Mouse (Mus musculus): ENCODE data around the gene Maff. TPM values are rescaled to one million over a fixed set of nuclear protein-coding genes. Genes with fewer than 3 reads are reported as not detected.

The Maff gene
- total RNA-seq, 2 experiments from 2014 or later: 3.4 to 4.0 TPM

DNA sequence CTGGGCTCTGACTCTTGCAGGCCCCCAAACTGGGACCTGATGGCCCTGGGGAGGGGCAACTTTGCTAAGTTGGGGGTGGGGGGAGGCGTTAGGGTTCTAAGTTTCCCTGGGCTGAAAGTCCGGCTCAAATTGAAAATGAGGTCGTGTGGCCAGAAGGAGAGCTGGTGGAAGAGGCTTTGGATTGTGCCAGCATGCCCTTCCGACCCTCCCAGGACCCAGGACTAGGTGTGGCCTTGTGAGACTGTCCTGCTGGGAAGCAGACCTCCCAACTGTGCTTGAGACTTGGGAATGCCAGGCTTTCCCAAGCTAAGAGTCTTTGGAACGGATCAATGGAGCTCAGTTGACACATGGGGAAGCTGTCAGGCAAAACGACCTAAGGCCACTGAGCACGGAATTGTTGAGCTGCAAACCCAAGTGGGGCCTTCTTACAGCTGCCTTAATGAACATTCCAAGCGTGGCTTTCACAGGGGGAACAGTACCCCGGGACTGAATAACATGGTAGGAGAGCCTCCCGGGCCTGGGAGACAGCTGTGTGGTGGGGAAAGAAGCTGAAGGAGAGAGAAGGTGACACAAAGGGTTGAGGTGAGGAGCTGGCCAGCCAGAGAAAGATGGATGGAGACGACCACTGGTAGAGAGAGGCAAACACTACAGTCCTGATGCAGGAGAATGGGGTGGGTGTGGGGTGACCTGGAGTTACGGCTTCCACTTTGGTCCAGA, 11.7 kb downstream of the Maff start:
- intact Hi-C loops (cut with DNase I): no loop called here

GRCm38 (mm10) chr15:79359954-79360353, 13.5 kb downstream of the Maff start:
- DNase-seq: no peak
- intact Hi-C loops (cut with DNase I): no loop called here

More for the DNA sequence above, 11.7 kb downstream of the Maff start:
- DNase-seq: no peak

GRCm38 (mm10) chr15:79360371-79360770, 13.9 kb downstream of the Maff start:
- no peak for DNase-seq
- intact Hi-C loops (cut with DNase I): no loop called here

DNA sequence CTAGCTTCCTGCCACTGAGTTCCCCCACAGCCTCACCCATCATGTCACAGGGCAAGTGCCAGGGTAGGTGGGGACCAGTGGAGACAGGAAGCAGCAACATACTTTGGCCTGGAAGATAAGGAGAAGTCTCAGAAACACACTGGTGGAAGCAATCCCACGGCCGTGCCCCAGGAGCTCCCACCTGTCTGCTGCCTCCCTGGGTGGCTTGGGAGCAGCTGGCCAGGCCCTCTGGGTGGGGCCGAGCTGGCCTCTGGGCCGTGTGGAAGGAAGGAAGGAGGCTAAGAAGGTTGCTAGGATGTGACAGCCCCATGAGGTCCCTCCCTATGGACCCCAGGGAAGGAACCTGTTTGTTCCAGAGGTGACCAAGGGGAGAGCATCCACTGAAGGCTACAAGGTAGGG, 14.6 kb downstream of the Maff start:
- intact Hi-C loops (cut with DNase I): no loop called here
- no peak for DNase-seq

DNA sequence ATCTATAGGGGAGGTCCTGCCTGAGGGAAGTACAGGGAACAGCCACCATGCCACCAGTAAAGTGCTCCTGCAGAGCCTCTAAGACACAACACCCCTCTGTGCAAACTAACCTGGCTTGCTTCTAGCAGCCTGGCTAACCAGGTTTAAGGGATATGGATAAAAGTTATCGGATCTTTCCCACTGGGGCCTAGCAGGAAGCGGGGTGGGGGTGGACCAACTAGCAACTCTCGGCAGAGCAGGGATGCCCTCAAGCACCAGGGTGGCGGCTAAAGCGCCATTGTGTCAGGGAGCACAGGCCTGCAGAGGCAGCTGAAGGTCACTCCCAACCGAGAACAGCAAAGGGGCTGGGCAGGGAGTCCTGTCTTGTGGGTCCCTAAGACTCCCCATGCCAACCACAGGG, 17.7 kb downstream of the Maff start:
- no peak for DNase-seq
- intact Hi-C loops (cut with DNase I): no loop called here

GRCm38 (mm10) chr15:79365068-79365467, 18.6 kb downstream of the Maff start:
- no peak for DNase-seq
- intact Hi-C loops (cut with DNase I): no loop called here

GRCm38 (mm10) chr15:79366402-79366801, 20.0 kb downstream of the Maff start:
- intact Hi-C loops (cut with DNase I): no loop called here
- no peak for DNase-seq

GRCm38 (mm10) chr15:79368313-79368811, 21.9 kb downstream of the Maff start:
- intact Hi-C loops (cut with DNase I): no loop called here
- peak; percentile 72 to 73 for DNase-seq

GRCm38 (mm10) chr15:79368861-79369440, 22.5 kb downstream of the Maff start:
- no peak for DNase-seq
- intact Hi-C loops (cut with DNase I): no loop called here

- intact Hi-C loops (cut with DNase I): no loop called here
- no peak for DNase-seq
Measured at GRCm38 (mm10) chr15:79369452-79370280, 23.2 kb downstream of the Maff start.

DNA sequence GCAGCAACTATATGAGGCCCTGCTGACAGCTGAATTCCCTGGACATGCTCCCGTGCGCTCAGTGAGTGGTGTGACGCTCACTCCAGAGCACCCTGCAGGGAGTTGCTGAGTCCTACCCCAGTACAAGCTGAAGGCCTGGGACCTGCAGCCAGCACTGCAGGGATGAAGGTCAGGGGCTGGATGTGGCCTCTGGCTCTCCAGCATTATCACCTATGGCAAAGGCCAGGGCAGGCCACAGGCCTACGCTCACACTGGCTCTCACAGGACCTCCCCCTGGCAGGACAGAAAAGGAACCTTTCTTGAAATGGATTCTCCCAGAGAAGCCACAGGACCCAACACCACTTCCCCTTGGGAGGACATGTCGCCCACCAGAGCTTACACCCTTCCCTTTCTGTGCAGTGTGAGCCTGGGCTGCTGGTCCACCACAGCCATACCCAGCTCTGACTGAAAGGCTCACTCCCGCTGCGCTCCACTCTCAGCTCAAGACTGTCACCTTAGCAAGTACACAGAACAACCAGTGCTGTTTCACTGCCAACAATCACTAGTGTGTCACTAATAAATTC, 23.9 kb downstream of the Maff start:
- no peak for DNase-seq

DNA sequence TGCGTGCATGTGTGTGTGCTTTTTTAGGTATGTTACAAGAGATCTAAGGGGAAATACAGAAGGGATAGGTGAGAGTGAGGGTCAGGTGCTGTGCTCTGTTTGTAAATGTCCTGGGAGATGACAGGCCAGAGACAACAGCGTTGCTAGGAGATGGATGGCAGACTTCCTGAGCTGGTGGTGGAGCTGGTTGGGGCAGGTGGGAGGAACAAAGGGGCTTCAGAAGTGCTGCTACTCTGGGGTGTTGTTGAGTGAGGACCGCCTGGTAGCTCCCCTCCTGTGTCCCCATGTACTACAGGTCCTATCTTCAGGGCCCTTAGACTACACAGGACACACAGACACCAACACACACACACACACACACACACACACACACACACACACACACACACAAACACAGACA, 28.3 kb downstream of the Maff start:
- intact Hi-C loops (cut with DNase I): loop anchor here (5.0 kb wide), 1 partner anchor 93 kb away; no protein-coding TSS in a partner anchor
- DNase-seq: no peak

More for the DNA sequence above, 23.9 kb downstream of the Maff start:
- intact Hi-C loops (cut with DNase I): no loop called here

GRCm38 (mm10) chr15:79377681-79378080, 31.3 kb downstream of the Maff start:
- intact Hi-C loops (cut with DNase I): loop anchor here (5.0 kb wide), 1 partner anchor 90 kb away; no protein-coding TSS in a partner anchor

DNA sequence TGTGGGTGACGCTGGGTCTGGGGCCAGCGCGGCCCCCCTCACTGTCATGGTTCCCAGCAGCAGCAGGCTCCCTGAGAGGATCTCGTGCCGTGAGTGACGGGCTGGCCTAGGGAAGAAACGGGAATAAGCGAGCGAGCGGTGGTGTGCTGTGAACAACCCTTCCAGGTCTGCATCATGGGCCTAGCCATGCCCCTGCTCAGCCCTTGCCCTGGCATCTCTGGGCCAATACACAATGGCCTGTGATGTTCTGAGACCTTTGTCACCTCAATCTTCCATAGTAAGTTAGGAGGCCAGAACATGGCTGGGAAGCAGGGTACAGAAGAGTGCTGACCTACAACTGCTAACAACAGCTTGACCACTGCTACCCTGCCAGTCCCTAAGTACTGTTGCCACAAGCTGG, 32.2 kb downstream of the Maff start:
- intact Hi-C loops (cut with DNase I): loop anchor here (5.0 kb wide), 1 partner anchor 89 kb away; no protein-coding TSS in a partner anchor
- no peak for DNase-seq

More at GRCm38 (mm10) chr15:79377681-79378080, 31.3 kb downstream of the Maff start:
- peak; percentile 69 to 76 for DNase-seq

GRCm38 (mm10) chr15:79379658-79380057, 33.2 kb downstream of the Maff start:
- no peak for DNase-seq
- intact Hi-C loops (cut with DNase I): loop anchor here (5.0 kb wide), 2 partner anchors 88 to 132 kb away; no protein-coding TSS in a partner anchor

- DNase-seq: peak; percentile 83 to 84
- intact Hi-C loops (cut with DNase I): loop anchor here (5.0 kb wide), 1 partner anchor 133 kb away; no protein-coding TSS in a partner anchor
Measured at GRCm38 (mm10) chr15:79380468-79381444, 34.3 kb downstream of the Maff start.

- intact Hi-C loops (cut with DNase I): loop anchor here (5.0 kb wide), 1 partner anchor 134 kb away; no protein-coding TSS in a partner anchor
- DNase-seq: no peak
Measured at GRCm38 (mm10) chr15:79381644-79382043, 35.2 kb downstream of the Maff start.

- no peak for DNase-seq
- intact Hi-C loops (cut with DNase I): no loop called here
Measured at GRCm38 (mm10) chr15:79387081-79387480, 40.7 kb downstream of the Maff start.

DNA sequence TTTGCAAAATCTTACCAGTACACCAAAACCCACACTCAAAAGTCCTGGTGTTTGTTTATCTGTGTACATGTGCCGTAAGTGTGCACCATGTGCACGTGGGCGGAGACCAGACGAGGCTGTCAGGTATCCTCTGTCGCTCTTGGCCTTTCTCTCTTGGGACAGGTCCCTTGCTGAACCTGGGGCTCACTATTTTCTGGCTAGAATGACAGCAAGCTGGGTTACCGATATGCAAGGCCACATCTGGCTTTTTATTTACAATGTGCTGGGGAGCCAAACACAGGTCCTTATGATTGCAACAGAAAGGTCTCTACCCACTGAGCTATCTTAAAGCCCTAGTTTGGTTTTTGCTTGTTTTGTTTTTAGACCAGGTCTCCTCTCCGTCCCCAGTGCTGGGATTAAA, 41.2 kb downstream of the Maff start:
- intact Hi-C loops (cut with DNase I): no loop called here
- DNase-seq: no peak
